Mouse (Mus musculus): ENCODE data around the gene Spdye4a.

DNA sequence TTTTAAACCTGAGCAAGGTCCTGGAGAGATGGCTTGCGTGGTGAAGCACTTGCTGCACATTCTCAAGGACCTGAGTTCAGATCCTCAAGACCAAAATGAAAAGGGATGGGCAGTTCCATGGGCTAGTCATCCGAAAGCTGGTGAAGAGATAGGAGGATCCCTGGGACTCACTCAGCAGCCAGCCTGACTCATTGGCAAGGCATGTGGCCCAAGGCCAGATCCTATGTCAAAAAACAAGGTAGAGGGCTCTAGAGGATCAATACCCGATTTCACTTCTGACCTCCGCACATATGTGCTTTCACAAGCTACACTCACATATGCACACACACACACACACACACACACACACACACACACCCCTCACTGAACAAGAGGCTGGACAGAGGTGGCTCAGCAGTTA is 30.2 kb downstream of the Spdye4a start:
- TF ChIP-seq CTCF (IDR thresholded peaks at IDR 0.05; ENCODE audit: extremely low read depth, insufficient read length, insufficient replicate concordance, low read depth, low read length): no peak
- no peak for TF ChIP-seq POLR2A (IDR thresholded peaks at IDR 0.05; ENCODE audit: low read depth, low read length)
